Mouse (Mus musculus) gastrocnemius, postnatal 10 days (tissue): Measurements from ENCODE around the gene Slc39a2. TPM values are rescaled to one million over a fixed set of nuclear protein-coding genes. Genes with fewer than 3 reads are reported as not detected.
"Not testable (repeated sequence)": the region's sequence is repeated elsewhere in the genome, so short reads cannot be mapped to it uniquely, and the experiment has no call there.

Experiments used
- DNase-seq: peaks from one replicate; pipeline ENCODE4 v3.0.0; 2021; ENCODE audit warnings: mixed read lengths
- long read RNA-seq, 2 experiments: library from polyadenylated mRNA; stranded (forward); transcript quantifications; one replicate each; pipeline ENCODE4 v2.0.0; 2021
- total RNA-seq, 2 experiments: library from RNA; stranded (reverse); gene quantifications; 2 replicates each; pipeline ENCODE4 v1.2.3; 2021

Slc39a2 gene
- total RNA-seq: under 1 TPM; 0.45 to 0.68 TPM
- long read RNA-seq, experiment 1: 0 reads
- long read RNA-seq, experiment 2: 0 reads

- DNase-seq: no peak
Observed at GRCm38 (mm10) chr14:51892191-51892939, at the start of gene Slc39a2. Slc39a2 (plus strand) TSS chr14:51892889.

- no peak for DNase-seq
Observed at GRCm38 (mm10) chr14:51843882-51844281, 48.8 kb upstream of the Slc39a2 start.

DNA sequence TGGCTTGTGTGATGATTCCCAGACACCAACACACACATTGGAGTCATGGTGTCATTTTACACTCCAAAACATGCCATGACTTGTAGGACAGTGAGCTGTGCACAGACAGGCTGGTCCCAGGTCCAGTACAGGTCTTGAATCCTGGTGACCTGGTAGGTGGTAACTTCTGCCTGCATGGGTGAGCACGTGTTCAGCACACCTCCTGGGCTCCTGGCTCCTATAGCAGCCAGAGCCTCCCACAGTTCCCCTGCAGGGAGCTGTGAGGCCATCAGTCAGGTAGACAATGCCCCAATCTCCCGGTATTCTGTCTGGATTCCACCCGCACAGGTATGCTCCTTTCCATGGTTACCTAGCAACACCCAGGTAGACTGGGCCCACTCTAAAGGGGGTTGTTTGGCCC lies 46.1 kb upstream of the Slc39a2 start:
- DNase-seq: no peak

DNA sequence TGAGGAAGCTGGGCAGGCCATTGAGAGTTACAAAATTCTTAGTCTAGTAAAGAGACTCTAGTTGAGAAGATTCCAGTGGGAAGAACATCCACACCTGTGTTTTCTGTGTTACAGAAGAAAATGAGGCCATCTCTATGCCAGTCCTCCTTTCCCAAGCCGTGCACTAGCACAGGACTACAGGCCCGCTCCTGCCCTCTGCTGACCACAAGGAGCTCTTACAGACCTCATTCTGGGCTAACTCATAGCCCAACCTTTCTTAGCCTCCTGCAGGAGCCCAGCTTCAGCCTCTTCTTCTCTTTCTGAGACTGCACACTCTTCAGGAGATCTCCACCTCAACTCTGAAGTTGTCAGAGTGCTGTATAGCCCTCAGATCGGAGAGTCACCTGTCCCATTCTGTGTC lies 41.7 kb upstream of the Slc39a2 start:
- not testable (repeated sequence) for DNase-seq

- DNase-seq: no peak
Observed at GRCm38 (mm10) chr14:51853399-51853798, 39.3 kb upstream of the Slc39a2 start, which contains the start of gene Ear6. Ear6 (plus strand) TSS chr14:51853699.

GRCm38 (mm10) chr14:51855280-51855679 lies 37.4 kb upstream of the Slc39a2 start:
- not testable (repeated sequence) for DNase-seq

- not testable (repeated sequence) for DNase-seq
Observed at GRCm38 (mm10) chr14:51863603-51864002, 29.1 kb upstream of the Slc39a2 start.

DNA sequence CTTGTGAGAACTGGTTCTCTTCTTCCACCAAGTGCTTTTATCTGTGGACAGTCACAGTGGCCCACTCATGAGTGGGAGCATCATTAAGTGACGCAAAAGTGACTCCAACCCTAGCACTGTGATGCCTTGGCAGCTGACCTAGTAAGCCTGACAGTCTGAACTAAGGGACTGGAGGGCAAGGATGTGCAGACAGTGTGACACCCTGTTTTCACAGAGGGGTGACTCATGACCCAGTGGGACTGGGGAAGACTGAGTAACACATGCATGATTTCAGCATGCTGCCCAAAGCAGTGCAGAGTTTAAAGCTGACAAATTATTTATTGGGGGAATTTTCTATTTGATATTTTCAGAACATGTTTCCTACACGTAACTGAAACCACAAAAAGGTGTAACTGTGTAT lies 21.9 kb upstream of the Slc39a2 start:
- no peak for DNase-seq

- DNase-seq: no peak
Observed at GRCm38 (mm10) chr14:51871741-51872140, 20.9 kb upstream of the Slc39a2 start.

GRCm38 (mm10) chr14:51877517-51877916 lies 15.2 kb upstream of the Slc39a2 start:
- no peak for DNase-seq

DNA sequence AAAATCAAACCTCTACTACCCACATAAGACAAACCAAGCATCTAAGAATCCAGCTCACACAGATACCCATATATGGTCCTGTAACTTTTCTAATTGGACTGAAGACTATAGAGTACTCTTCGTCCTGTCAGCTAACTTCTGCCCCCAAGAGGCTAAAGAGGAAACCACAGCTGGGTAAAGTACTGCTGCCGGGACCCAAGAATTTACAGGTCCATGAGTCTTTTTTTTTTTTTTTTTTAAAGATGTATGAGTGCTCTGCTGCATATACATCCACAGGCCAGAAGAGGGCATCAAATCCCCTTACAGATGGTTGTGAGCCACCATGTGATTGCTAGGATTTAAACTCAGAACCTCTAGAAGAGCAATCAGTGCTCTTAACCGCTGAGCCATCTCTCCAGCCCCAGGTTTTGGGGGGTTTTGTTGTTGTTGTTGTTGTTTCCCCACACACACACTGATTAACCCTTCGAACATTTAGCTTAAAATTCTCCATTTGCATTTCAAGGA lies 9.1 kb upstream of the Slc39a2 start:
- peak; percentile 48 for DNase-seq

DNA sequence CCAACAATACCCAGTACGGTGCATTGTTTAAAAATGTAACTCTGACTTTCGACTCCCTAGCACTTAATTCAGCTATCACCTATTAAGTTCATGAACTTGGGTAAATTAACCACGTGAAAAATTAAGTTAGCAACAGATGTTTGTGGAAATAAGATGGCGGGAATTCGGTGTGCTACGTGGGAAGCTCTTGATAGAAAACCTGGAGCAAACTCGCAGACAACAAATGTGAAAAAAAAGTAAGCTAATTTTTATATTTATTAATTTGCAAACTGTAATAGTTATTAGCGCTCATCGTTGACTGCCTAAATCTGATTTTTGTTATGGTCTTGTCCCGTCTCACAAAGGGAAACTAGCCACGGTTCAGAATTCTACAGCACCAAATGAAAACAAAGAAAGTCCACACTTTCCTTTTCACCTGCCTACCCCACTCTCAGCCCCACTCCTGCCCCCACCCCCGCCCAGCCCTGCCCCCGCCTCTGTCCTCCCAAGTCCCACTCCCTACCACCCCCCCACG lies 8.6 kb upstream of the Slc39a2 start:
- DNase-seq: no peak

DNA sequence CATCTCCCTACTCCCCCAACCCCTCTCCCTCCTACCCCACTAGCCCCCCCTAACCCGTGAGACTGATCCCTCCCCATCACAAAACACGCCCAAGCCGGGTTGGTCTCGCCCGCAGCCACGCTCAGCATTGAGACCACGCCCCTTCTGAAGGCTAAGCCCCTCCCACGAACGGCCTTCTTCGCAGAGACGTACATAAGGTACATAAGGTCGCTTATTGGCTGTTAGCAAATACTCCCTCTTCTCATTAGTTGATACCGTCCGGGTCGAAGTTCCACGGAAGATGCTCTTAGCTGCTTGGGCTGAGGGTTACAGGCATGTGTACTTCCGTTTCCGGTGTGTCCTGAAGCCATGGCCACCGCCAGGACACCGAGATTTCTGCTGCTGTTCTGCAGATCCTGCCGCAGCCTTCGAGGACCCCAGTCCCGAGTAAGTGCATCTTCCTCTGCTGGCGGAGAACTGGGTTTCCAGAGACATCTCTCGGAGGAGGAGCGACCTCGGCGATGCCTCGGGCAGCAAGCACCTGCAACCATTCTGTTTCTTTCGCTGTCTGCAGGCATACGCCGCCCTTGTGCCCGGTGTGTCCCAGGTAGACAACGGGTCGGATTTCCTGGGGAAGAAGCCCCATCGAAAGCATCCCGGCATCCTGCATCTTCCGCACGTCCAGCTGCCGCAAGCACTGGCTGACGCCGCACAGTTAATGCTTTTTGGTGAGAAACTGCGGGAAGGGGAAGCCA lies 7.9 kb upstream of the Slc39a2 start, which contains the start of gene Mettl17:
Gene Mettl17, plus strand, starts transcription at position 245 of the 734 bp plus-strand sequence.
- peak; percentile 91 for DNase-seq

DNA sequence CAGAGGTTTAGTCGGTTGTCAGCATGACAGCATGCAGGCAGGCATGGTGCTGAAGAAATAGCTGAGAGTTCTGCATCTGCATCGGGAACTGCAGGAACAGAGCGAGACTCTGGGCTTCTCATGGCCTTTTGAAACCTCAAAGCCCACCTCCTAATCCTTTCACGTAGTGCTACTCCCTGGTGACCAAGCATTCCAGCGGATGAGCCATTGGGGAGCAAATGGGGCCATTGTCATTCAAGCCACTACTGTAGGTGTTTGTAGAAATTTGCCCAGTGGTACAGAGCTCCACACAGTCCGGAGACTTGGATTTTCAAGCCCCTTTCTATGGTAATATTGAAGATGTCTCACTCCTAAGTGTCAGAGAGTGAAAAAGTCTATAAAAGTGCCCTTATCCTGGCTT lies 6.6 kb upstream of the Slc39a2 start:
- DNase-seq: no peak

- DNase-seq: no peak
Observed at GRCm38 (mm10) chr14:51889833-51890232, 2.9 kb upstream of the Slc39a2 start.

- DNase-seq: no peak
Observed at GRCm38 (mm10) chr14:51893094-51893794, 555 bp downstream of the Slc39a2 start.

- no peak for DNase-seq
Observed at GRCm38 (mm10) chr14:51893809-51894208, 1.1 kb downstream of the Slc39a2 start.

- DNase-seq: no peak
Observed at GRCm38 (mm10) chr14:51895071-51895470, 2.4 kb downstream of the Slc39a2 start.

GRCm38 (mm10) chr14:51896019-51896418 lies 3.3 kb downstream of the Slc39a2 start:
- DNase-seq: no peak

DNA sequence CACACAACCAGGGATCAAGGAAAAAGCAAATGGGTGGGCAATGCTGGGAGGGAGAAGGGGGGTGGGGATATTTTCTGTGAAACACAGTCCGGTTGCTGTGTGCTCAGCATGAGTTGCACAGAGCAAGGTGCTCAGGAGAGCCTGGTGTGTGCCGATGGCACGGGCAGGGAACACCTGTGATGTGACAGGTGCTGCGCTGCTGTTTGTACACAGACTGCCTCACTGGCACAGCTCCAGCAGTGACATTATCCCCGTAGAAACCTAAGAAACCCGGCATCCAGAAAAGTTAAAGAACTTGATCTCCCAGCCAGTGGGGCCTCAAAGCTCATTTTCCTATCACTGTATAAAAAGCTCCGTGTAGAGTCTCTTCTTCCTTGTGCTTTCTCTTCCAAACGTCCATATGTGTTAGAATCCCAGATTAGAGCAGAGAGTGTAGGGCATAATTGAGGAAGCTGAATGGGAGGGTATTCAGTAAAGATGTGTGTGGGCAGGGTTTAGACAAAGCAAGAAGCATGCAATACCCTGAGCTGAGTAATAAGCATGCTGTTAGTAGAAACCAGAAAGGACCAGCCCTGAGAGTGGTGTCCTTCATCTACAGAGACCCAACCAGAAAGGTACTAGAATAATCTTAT lies 4.0 kb downstream of the Slc39a2 start:
- DNase-seq: no peak

DNA sequence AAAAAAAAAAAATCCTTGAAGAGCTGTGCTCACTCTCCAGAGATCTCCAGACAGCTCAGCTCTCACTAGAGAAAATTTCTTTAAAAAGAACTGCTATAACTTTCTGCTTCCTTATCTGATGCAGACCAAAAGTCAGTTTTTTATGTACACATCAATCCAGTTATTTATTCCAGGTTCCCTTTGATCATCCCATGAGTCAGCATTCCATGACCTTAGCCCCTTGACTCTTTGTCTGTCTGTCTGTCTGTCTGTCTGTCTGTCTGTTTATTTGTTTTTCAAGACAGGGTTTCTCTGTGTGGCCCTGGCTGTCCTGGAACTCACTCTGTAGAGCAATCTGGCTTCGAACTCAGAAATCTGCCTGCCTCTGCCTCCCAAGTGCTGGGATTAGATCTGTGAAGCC lies 6.7 kb downstream of the Slc39a2 start:
- DNase-seq: no peak
